Mouse (Mus musculus) liver, embryonic 15.5 days (tissue): ENCODE data around the gene Ints4. TPM values are rescaled to one million over a fixed set of nuclear protein-coding genes. Genes with fewer than 3 reads are reported as not detected.

Experiments
- ATAC-seq: fragments of 200-750 bp; cut with Nextera tagmentation; 2 replicates; pipeline ENCODE4 v1.8.0; 2017; ENCODE audit warnings: moderate number of reproducible peaks, mild to moderate bottlenecking, moderate library complexity; ENCODE audit not compliant: insufficient read depth
- H3K27ac ChIP-seq: fragments of 300-500 bp; sonication (generic); replicated peaks from 2 replicates; pipeline ENCODE4 v1.5.1; 2015; ENCODE audit warnings: mild to moderate bottlenecking, inconsistent platforms
- H3K27me3 ChIP-seq: fragments of 300-500 bp; sonication (generic); 2 replicates; pipeline ENCODE4 v1.6.1; 2015; ENCODE audit warnings: mild to moderate bottlenecking, inconsistent platforms
- H3K36me3 ChIP-seq: fragments of 300-500 bp; sonication (generic); replicated peaks from 2 replicates; pipeline ENCODE4 v1.6.1; 2015; ENCODE audit warnings: moderate library complexity, mild to moderate bottlenecking, inconsistent platforms
- H3K4me1 ChIP-seq: fragments of 300-500 bp; sonication (generic); replicated peaks from 2 replicates; pipeline ENCODE4 v1.6.1; 2015; ENCODE audit warnings: inconsistent platforms
- H3K4me2 ChIP-seq: fragments of 300-500 bp; sonication (generic); 2 replicates; pipeline ENCODE4 v1.6.1; 2015; ENCODE audit warnings: moderate library complexity, mild to moderate bottlenecking, inconsistent platforms
- H3K4me3 ChIP-seq: fragments of 300-500 bp; sonication (generic); replicated peaks from 2 replicates; pipeline ENCODE4 v1.5.1; 2015; ENCODE audit warnings: mild to moderate bottlenecking, inconsistent platforms
- H3K9ac ChIP-seq: fragments of 300-500 bp; sonication (generic); 2 replicates; pipeline ENCODE4 v1.6.1; 2015; ENCODE audit warnings: moderate library complexity, mild to moderate bottlenecking, inconsistent platforms
- H3K9me3 ChIP-seq: fragments of 300-500 bp; sonication (generic); replicated peaks from 2 replicates; pipeline ENCODE4 v1.6.1; 2016; ENCODE audit warnings: inconsistent platforms
- WGBS: fragments of 180-500 bp; shearing (Covaris S2); methylation state at CpG from one replicate; pipeline ENCODE4 v1.1.7; 2015; ENCODE audit warnings: mixed read lengths; ENCODE audit not compliant: insufficient replicate concordance; 5-methylcytosine and 5-hydroxymethylcytosine counted together
- polyA plus RNA-seq: library from polyadenylated mRNA; unstranded; fragments of >200 nt; fragmentation: Nextera tagmentation; extraction: Ambion mirVana; gene quantifications from 2 replicates; pipeline ENCODE4 v1.2.1, GENCODE M21; 2015

Ints4 gene
- polyA plus RNA-seq, 1 experiment from 2014 or later: 18.4 TPM

GRCm38 (mm10) chr7:97588506-97588905 is 107.8 kb downstream of the Ints4 start:
- 70% methylated on average over 5 of the region's 5 CpGs for WGBS
- no peak overlapping the region for H3K27ac ChIP-seq
- H3K36me3 ChIP-seq: no peaks in the 10 kb centered on the region
- no peaks in the 10 kb centered on the region for H3K9me3 ChIP-seq
- no peaks in the 10 kb centered on the region for H3K27me3 ChIP-seq
- H3K4me1 ChIP-seq: peaks cover 52% of the 10 kb centered on the region
- no peak overlapping the region for H3K4me2 ChIP-seq
- H3K9ac ChIP-seq: no peak overlapping the region
- no peak overlapping the region for H3K4me3 ChIP-seq
- ATAC-seq: no peak

DNA sequence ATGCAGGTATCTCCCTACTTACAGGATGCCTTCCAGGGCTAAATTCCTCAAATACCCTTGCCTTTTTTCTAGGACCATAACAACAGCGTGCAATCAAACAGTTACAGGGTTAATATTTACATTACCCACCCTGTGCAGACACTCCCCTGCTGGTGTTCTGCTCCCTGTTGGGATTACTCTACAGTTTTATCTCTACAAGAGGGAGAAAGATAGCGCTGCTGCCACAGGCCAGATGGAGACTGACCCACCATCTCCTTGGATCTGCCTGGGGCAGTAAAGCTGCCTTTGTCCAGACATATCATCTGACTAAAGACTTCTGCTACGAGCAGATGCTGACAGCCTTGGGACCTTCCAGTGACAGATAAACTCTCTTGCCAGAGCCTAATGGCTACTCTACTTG is 109.7 kb downstream of the Ints4 start:
- Histone ChIP-seq H3K9me3 (no peaks in the 10 kb centered on the region), H3K27ac (no peak overlapping the region), H3K9ac (no peak overlapping the region), H3K27me3 (no peaks in the 10 kb centered on the region), H3K36me3 (no peaks in the 10 kb centered on the region), H3K4me1 (peaks cover 48% of the 10 kb centered on the region), H3K4me3 (no peak overlapping the region), H3K4me2 (peak overlapping the region; percentile 2)
- peak; percentile 69 for ATAC-seq
- 26% methylated on average over 3 of the region's 3 CpGs for WGBS

Other genes starting within 250 kb of the Ints4 start
- 0.07 and 0.16 TPM in 2 replicates for gene Usp35, start 148.9 kb upstream of the Ints4 start, polyA plus RNA-seq
- 1.2 TPM in 2 replicates for gene Kctd21, start 148.6 kb upstream of the Ints4 start, polyA plus RNA-seq
- 31.0 and 31.8 TPM in 2 replicates for gene Alg8, start 109.3 kb upstream of the Ints4 start, polyA plus RNA-seq
- gene Ndufc2, start 81.0 kb upstream of the Ints4 start, polyA plus RNA-seq: 132 and 164 TPM in 2 replicates
- gene Thrsp, start 63.2 kb upstream of the Ints4 start, polyA plus RNA-seq: 0.32 and 0.68 TPM in 2 replicates
- gene Kctd14, start 29.6 kb upstream of the Ints4 start, polyA plus RNA-seq: 9.3 and 12.0 TPM in 2 replicates
- 16.2 and 16.6 TPM in 2 replicates for gene Aamdc, start 98.5 kb downstream of the Ints4 start, polyA plus RNA-seq
- gene Rsf1, start 98.9 kb downstream of the Ints4 start, polyA plus RNA-seq: 5.2 and 6.6 TPM in 2 replicates
- 60.6 and 61.2 TPM in 2 replicates for gene Clns1a, start 215.7 kb downstream of the Ints4 start, polyA plus RNA-seq